Mouse (Mus musculus): ENCODE data around the gene Xylt1. TPM values are rescaled to one million over a fixed set of nuclear protein-coding genes. Genes with fewer than 3 reads are reported as not detected.
A peak's percentile ranks its signal among the peaks of the same experiment; 100 is the strongest.

The Xylt1 gene
- polyA plus RNA-seq, 1 experiment from 2014 or later, result 2.3 TPM

GRCm38 (mm10) chr7:117594191-117594590, 213.4 kb downstream of the Xylt1 start:
- no peak overlapping the region for H3K4me3 ChIP-seq
- H3K36me3 ChIP-seq (replicated peaks), result peaks cover 67% of the 10 kb centered on the region
- no peak for DNase-seq (ENCODE audit: extremely low spot score, low spot score)
- H3K27me3 ChIP-seq (ENCODE audit: poor library complexity, severe bottlenecking), result peaks cover 26% of the 10 kb centered on the region
- WGBS, result 86% methylated on average over 2 of the region's 2 CpGs
- no peak overlapping the region for H3K27ac ChIP-seq
- no peaks in the 10 kb centered on the region for H3K9me3 ChIP-seq
- H3K4me1 ChIP-seq, result peaks cover 14% of the 10 kb centered on the region

- WGBS, result 89% methylated on average over 12 of the region's 12 CpGs
- Histone ChIP-seq H3K36me3 (replicated peaks) (peaks cover 67% of the 10 kb centered on the region), H3K4me3 (no peak overlapping the region), H3K27ac (no peak overlapping the region), H3K27me3 (ENCODE audit: poor library complexity, severe bottlenecking) (peaks cover 25% of the 10 kb centered on the region), H3K4me1 (peaks cover 8% of the 10 kb centered on the region), H3K9me3 (no peaks in the 10 kb centered on the region)
- DNase-seq (ENCODE audit: extremely low spot score, low spot score), result no peak
These were observed 214.4 kb downstream of the Xylt1 start for GRCm38 (mm10) chr7:117595029-117595695.

- H3K36me3 ChIP-seq (replicated peaks), result peaks cover 54% of the 10 kb centered on the region
- 51% methylated on average over 7 of the region's 7 CpGs for WGBS
- H3K9me3 ChIP-seq, result no peaks in the 10 kb centered on the region
- H3K4me3 ChIP-seq, result no peak overlapping the region
- peaks cover 14% of the 10 kb centered on the region for H3K4me1 ChIP-seq
- H3K27me3 ChIP-seq (ENCODE audit: poor library complexity, severe bottlenecking), result no peaks in the 10 kb centered on the region
- peak overlapping the region; percentile 58 for H3K27ac ChIP-seq
- no peak for DNase-seq (ENCODE audit: extremely low spot score, low spot score)
These were observed 219.7 kb downstream of the Xylt1 start for GRCm38 (mm10) chr7:117600443-117600842.

GRCm38 (mm10) chr7:117610439-117610838, 229.7 kb downstream of the Xylt1 start:
- no peak overlapping the region for H3K4me3 ChIP-seq
- peak overlapping the region; percentile 78 for H3K27ac ChIP-seq
- no peak for DNase-seq (ENCODE audit: extremely low spot score, low spot score)
- 45% methylated on average over 6 of the region's 6 CpGs for WGBS
- H3K9me3 ChIP-seq, result no peaks in the 10 kb centered on the region
- H3K4me1 ChIP-seq, result peaks cover 31% of the 10 kb centered on the region
- H3K27me3 ChIP-seq (ENCODE audit: poor library complexity, severe bottlenecking), result peaks cover 37% of the 10 kb centered on the region
- peaks cover 5% of the 10 kb centered on the region; the same call in 1 of the 2 replicates for H3K36me3 ChIP-seq (replicated peaks)

GRCm38 (mm10) chr7:117612788-117613473, 232.2 kb downstream of the Xylt1 start:
- Histone ChIP-seq H3K4me1 (peaks cover 54% of the 10 kb centered on the region), H3K4me3 (no peak overlapping the region), H3K27ac (peak overlapping the region; percentile 40; the same call in 1 of the 2 replicates), H3K9me3 (no peaks in the 10 kb centered on the region), H3K27me3 (ENCODE audit: poor library complexity, severe bottlenecking) (peaks cover 61% of the 10 kb centered on the region), H3K36me3 (replicated peaks) (no peaks in the 10 kb centered on the region; the same call in 1 of the 2 replicates)
- 78% methylated on average over 11 of the region's 11 CpGs for WGBS
- no peak for DNase-seq (ENCODE audit: extremely low spot score, low spot score)

GRCm38 (mm10) chr7:117613796-117614195, 233.0 kb downstream of the Xylt1 start:
- Histone ChIP-seq H3K36me3 (replicated peaks) (no peaks in the 10 kb centered on the region), H3K27ac (no peak overlapping the region), H3K4me3 (no peak overlapping the region), H3K9me3 (no peaks in the 10 kb centered on the region), H3K4me1 (peaks cover 63% of the 10 kb centered on the region), H3K27me3 (ENCODE audit: poor library complexity, severe bottlenecking) (peaks cover 63% of the 10 kb centered on the region)
- no peak for DNase-seq (ENCODE audit: extremely low spot score, low spot score)
- 84% methylated on average over 3 of the region's 3 CpGs for WGBS

- 90% methylated on average over 2 of the region's 2 CpGs for WGBS
- DNase-seq (ENCODE audit: extremely low spot score, low spot score), result no peak
- H3K36me3 ChIP-seq (replicated peaks), result no peaks in the 10 kb centered on the region
- H3K9me3 ChIP-seq, result no peaks in the 10 kb centered on the region
- no peak overlapping the region for H3K4me3 ChIP-seq
- peaks cover 60% of the 10 kb centered on the region for H3K27me3 ChIP-seq (ENCODE audit: poor library complexity, severe bottlenecking)
- no peak overlapping the region for H3K27ac ChIP-seq
- peaks cover 65% of the 10 kb centered on the region for H3K4me1 ChIP-seq
These were observed 233.6 kb downstream of the Xylt1 start for GRCm38 (mm10) chr7:117614346-117614745.

GRCm38 (mm10) chr7:117614851-117615250, 234.1 kb downstream of the Xylt1 start:
- peaks cover 69% of the 10 kb centered on the region for H3K4me1 ChIP-seq
- no peaks in the 10 kb centered on the region for H3K36me3 ChIP-seq (replicated peaks)
- WGBS, result 86% methylated on average over 5 of the region's 5 CpGs
- H3K27ac ChIP-seq, result 0 out of 2 replicates have a peak overlapping the region, but pooled peaks have one; percentile 6
- no peaks in the 10 kb centered on the region for H3K9me3 ChIP-seq
- no peak for DNase-seq (ENCODE audit: extremely low spot score, low spot score)
- H3K4me3 ChIP-seq, result no peak overlapping the region
- peaks cover 59% of the 10 kb centered on the region for H3K27me3 ChIP-seq (ENCODE audit: poor library complexity, severe bottlenecking)

GRCm38 (mm10) chr7:117616277-117616676, 235.5 kb downstream of the Xylt1 start:
- H3K27ac ChIP-seq, result peak overlapping the region; percentile 86; the same call in 1 of the 2 replicates
- DNase-seq (ENCODE audit: extremely low spot score, low spot score), result no peak
- H3K9me3 ChIP-seq, result no peaks in the 10 kb centered on the region
- peaks cover 73% of the 10 kb centered on the region for H3K27me3 ChIP-seq (ENCODE audit: poor library complexity, severe bottlenecking)
- H3K4me3 ChIP-seq, result no peak overlapping the region
- peaks cover 68% of the 10 kb centered on the region for H3K4me1 ChIP-seq
- H3K36me3 ChIP-seq (replicated peaks), result no peaks in the 10 kb centered on the region
- 83% methylated on average over 5 of the region's 5 CpGs for WGBS

GRCm38 (mm10) chr7:117618715-117619150, 238.0 kb downstream of the Xylt1 start:
- H3K36me3 ChIP-seq (replicated peaks), result no peaks in the 10 kb centered on the region; the same call in 1 of the 2 replicates
- peaks cover 76% of the 10 kb centered on the region for H3K27me3 ChIP-seq (ENCODE audit: poor library complexity, severe bottlenecking)
- peak overlapping the region; percentile 86 for H3K27ac ChIP-seq
- DNase-seq (ENCODE audit: extremely low spot score, low spot score), result peak; percentile 83
- no peaks in the 10 kb centered on the region for H3K9me3 ChIP-seq
- WGBS, result 16% methylated on average over 4 of the region's 4 CpGs
- peaks cover 68% of the 10 kb centered on the region for H3K4me1 ChIP-seq
- H3K4me3 ChIP-seq, result no peak overlapping the region

- Histone ChIP-seq H3K9me3 (no peaks in the 10 kb centered on the region), H3K36me3 (replicated peaks) (no peaks in the 10 kb centered on the region; the same call in 1 of the 2 replicates), H3K4me3 (no peak overlapping the region), H3K27me3 (ENCODE audit: poor library complexity, severe bottlenecking) (peaks cover 62% of the 10 kb centered on the region), H3K4me1 (peaks cover 51% of the 10 kb centered on the region), H3K27ac (no peak overlapping the region)
- WGBS, result 92% methylated on average over 4 of the region's 4 CpGs
- DNase-seq (ENCODE audit: extremely low spot score, low spot score), result no peak
These were observed 240.8 kb downstream of the Xylt1 start for GRCm38 (mm10) chr7:117621566-117621965.

GRCm38 (mm10) chr7:117622769-117623168, 242.0 kb downstream of the Xylt1 start:
- Histone ChIP-seq H3K4me3 (no peak overlapping the region), H3K27ac (no peak overlapping the region), H3K36me3 (replicated peaks) (no peaks in the 10 kb centered on the region; the same call in 1 of the 2 replicates), H3K4me1 (peaks cover 42% of the 10 kb centered on the region), H3K9me3 (no peaks in the 10 kb centered on the region), H3K27me3 (ENCODE audit: poor library complexity, severe bottlenecking) (peaks cover 50% of the 10 kb centered on the region)
- no peak for DNase-seq (ENCODE audit: extremely low spot score, low spot score)
- 74% methylated on average over 2 of the region's 2 CpGs for WGBS

GRCm38 (mm10) chr7:117628791-117629190, 248.0 kb downstream of the Xylt1 start:
- Histone ChIP-seq H3K36me3 (replicated peaks) (no peaks in the 10 kb centered on the region), H3K9me3 (no peaks in the 10 kb centered on the region), H3K4me3 (no peak overlapping the region), H3K27me3 (ENCODE audit: poor library complexity, severe bottlenecking) (peaks cover 8% of the 10 kb centered on the region; the same call in 1 of the 2 replicates), H3K4me1 (peaks cover 15% of the 10 kb centered on the region), H3K27ac (0 out of 2 replicates have a peak overlapping the region, but pooled peaks have one; percentile 15)
- WGBS, result 83% methylated on average over 3 of the region's 3 CpGs
- DNase-seq (ENCODE audit: extremely low spot score, low spot score), result no peak
